8 mouse cellular contexts compared by ENCODE assay signal in genomic region chr2:83758606-83759215, GRCm38 (mm10). TPM values are rescaled to one million over a fixed set of nuclear protein-coding genes. Genes with fewer than 3 reads are reported as not detected.
DNase-seq lines count a peak whose midpoint lies in the region; ATAC-seq lines count a peak whose summit lies in the region.
"Had no signal": no experiment of that assay in that cellular context is flagged by ENCODE, and none has a peak within 500 bp of the region (broad histone marks: within the 10 kb centered on the region; RNA-seq: fewer than 3 reads in every experiment).

No protein-coding gene starts in this region.

- DNase-seq in lung, postnatal 10 days: no peak
- peak; percentile 38 for DNase-seq in kidney, postnatal 14 days
- DNase-seq in right cerebral cortex, postnatal 4 days: no peak
- no peak for DNase-seq in cerebellum, postnatal 36 days
- no peak for DNase-seq in adrenal gland, postnatal 14 days
- DNase-seq: gastrocnemius, adult 2 months had no signal

- H3K27me3 ChIP-seq in lung, embryonic 15.5 days: no peaks in the 10 kb centered on the region
- no peaks in the 10 kb centered on the region for H3K27me3 ChIP-seq in forebrain, embryonic 13.5 days

- H3K9ac ChIP-seq in lung, embryonic 15.5 days: no peak overlapping the region
- H3K9ac ChIP-seq in forebrain, embryonic 13.5 days: no peak overlapping the region

- ATAC-seq in lung, embryonic 15.5 days (ENCODE audit: borderline replicate concordance, extremely low read depth, low FRiP score, low TSS enrichment): no peak
- peak; percentile 26; the same call in 1 of the 2 replicates for ATAC-seq in forebrain, embryonic 13.5 days

- H3K4me2 ChIP-seq in lung, embryonic 15.5 days: no peak overlapping the region
- peak overlapping the region; percentile 46 for H3K4me2 ChIP-seq in forebrain, embryonic 13.5 days

- 79% methylated on average over 7 of the region's 7 CpGs for WGBS in lung, embryonic 15.5 days
- 32% methylated on average over 7 of the region's 7 CpGs for WGBS in forebrain, embryonic 13.5 days

- H3K4me3 ChIP-seq in lung, embryonic 15.5 days: no peak overlapping the region
- no peak overlapping the region for H3K4me3 ChIP-seq in forebrain, embryonic 13.5 days
- H3K4me3 ChIP-seq: gastrocnemius, adult 2 months had no signal

- H3K27ac ChIP-seq in lung, embryonic 15.5 days: peak overlapping the region; percentile 38; the same call in 1 of the 2 replicates
- peak overlapping the region; percentile 31 for H3K27ac ChIP-seq in forebrain, embryonic 13.5 days
- H3K27ac ChIP-seq: gastrocnemius, adult 2 months had no signal

- peaks cover 11% of the 10 kb centered on the region; the same call in 1 of the 2 replicates for H3K4me1 ChIP-seq in lung, embryonic 15.5 days
- peaks cover 12% of the 10 kb centered on the region for H3K4me1 ChIP-seq in forebrain, embryonic 13.5 days

- H3K36me3 ChIP-seq in lung, embryonic 15.5 days: peaks cover 12% of the 10 kb centered on the region
- H3K36me3 ChIP-seq in forebrain, embryonic 13.5 days (ENCODE audit: poor library complexity, severe bottlenecking): no peaks in the 10 kb centered on the region

- no peaks in the 10 kb centered on the region for H3K9me3 ChIP-seq in lung, embryonic 15.5 days
- no peaks in the 10 kb centered on the region for H3K9me3 ChIP-seq in forebrain, embryonic 13.5 days (replicated peaks)

RNA-seq across cellular contexts. Expression of gene Itgav, which starts 34.5 kb away (rescaled TPM):
- 64.4 and 64.8 TPM in 2 replicates for polyA plus RNA-seq in lung, embryonic 15.5 days (2015; fragmentation: Nextera tagmentation; extraction: Ambion mirVana)
- 24.0 and 24.9 TPM in 2 replicates for polyA plus RNA-seq in forebrain, embryonic 13.5 days (2015; fragmentation: Nextera tagmentation; extraction: Ambion mirVana)
- total RNA-seq in adrenal gland, postnatal 14 days (2021): 73.3 and 77.0 TPM in 2 replicates

RNA-seq across cellular contexts. Expression of gene Fam171b, which starts 53.7 kb away (rescaled TPM):
- polyA plus RNA-seq in lung, embryonic 15.5 days (2015; fragmentation: Nextera tagmentation; extraction: Ambion mirVana): 2.0 and 2.7 TPM in 2 replicates
- 47.2 and 55.0 TPM in 2 replicates for polyA plus RNA-seq in forebrain, embryonic 13.5 days (2015; fragmentation: Nextera tagmentation; extraction: Ambion mirVana)
- total RNA-seq in adrenal gland, postnatal 14 days (2021): 4.0 and 5.8 TPM in 2 replicates

Comparison
In these comparisons a context has a peak if more than half of its experiments do, and no peak if none do; other contexts are left out.
1. RNA of gene Fam171b, which starts 53.7 kb away (polyA plus RNA-seq): 47.2 to 55.0 TPM in forebrain, embryonic 13.5 days; 2.0 to 2.7 TPM in lung, embryonic 15.5 days; every median in the first group is over 10 times any median in the second.